Mouse (Mus musculus): ENCODE results near the gene Rad50.

Gene Rad50

GRCm38 (mm10) chr11:53706934-53707717, at the start of gene Rad50:
Gene Rad50 (minus strand): TSS chr11:53707319.
- DNase-seq, result peak; percentile 93 to 94

- no peak for DNase-seq
These were observed 48.0 kb upstream of the Rad50 start for GRCm38 (mm10) chr11:53755011-53755595.

GRCm38 (mm10) chr11:53749716-53750352, 42.7 kb upstream of the Rad50 start:
- no peak for DNase-seq

- no peak for DNase-seq
These were observed 42.2 kb upstream of the Rad50 start for GRCm38 (mm10) chr11:53749306-53749705.

GRCm38 (mm10) chr11:53748614-53749013, 41.5 kb upstream of the Rad50 start:
- no peak for DNase-seq

- no peak for DNase-seq
These were observed 40.9 kb upstream of the Rad50 start for GRCm38 (mm10) chr11:53747985-53748384.

- DNase-seq, result no peak
These were observed 38.1 kb upstream of the Rad50 start for GRCm38 (mm10) chr11:53745260-53745659.

GRCm38 (mm10) chr11:53742353-53742752, 35.2 kb upstream of the Rad50 start:
- peak; percentile 15 to 28 for DNase-seq

- DNase-seq, result peak; percentile 56 to 76
These were observed 30.4 kb upstream of the Rad50 start for GRCm38 (mm10) chr11:53737573-53737946.

GRCm38 (mm10) chr11:53736771-53737572, 29.9 kb upstream of the Rad50 start:
- peak; percentile 83 to 88 for DNase-seq

GRCm38 (mm10) chr11:53735682-53736245, 28.6 kb upstream of the Rad50 start:
- peak; percentile 64 to 76 for DNase-seq

- no peak for DNase-seq
These were observed 28.0 kb upstream of the Rad50 start for GRCm38 (mm10) chr11:53734970-53735681.

GRCm38 (mm10) chr11:53734431-53734830, 27.3 kb upstream of the Rad50 start:
- DNase-seq, result no peak

GRCm38 (mm10) chr11:53733824-53734223, 26.7 kb upstream of the Rad50 start:
- DNase-seq, result no peak

- DNase-seq, result no peak
These were observed 25.1 kb upstream of the Rad50 start for GRCm38 (mm10) chr11:53732244-53732643.

- no peak for DNase-seq
These were observed 24.3 kb upstream of the Rad50 start for GRCm38 (mm10) chr11:53731457-53731856.

GRCm38 (mm10) chr11:53720715-53721114, 13.6 kb upstream of the Rad50 start, which contains the start of gene Il5:
Gene Il5 (plus strand): TSS chr11:53720794.
- no peak for DNase-seq

GRCm38 (mm10) chr11:53719701-53720100, 12.6 kb upstream of the Rad50 start:
- no peak for DNase-seq

- no peak for DNase-seq
These were observed 545 bp upstream of the Rad50 start for GRCm38 (mm10) chr11:53707718-53708009.

- peak; percentile 52 to 65 for DNase-seq
These were observed 734 bp downstream of the Rad50 start for GRCm38 (mm10) chr11:53706236-53706933.

GRCm38 (mm10) chr11:53699351-53699750, 7.8 kb downstream of the Rad50 start:
- DNase-seq, result no peak

- DNase-seq, result no peak
These were observed 8.6 kb downstream of the Rad50 start for GRCm38 (mm10) chr11:53698521-53698920.

All from lung, postnatal 4 days (tissue).